Mouse (Mus musculus) hindbrain, postnatal 0 days (tissue): ENCODE measurements around the gene Gm4881. TPM values are rescaled to one million over a fixed set of nuclear protein-coding genes. Genes with fewer than 3 reads are reported as not detected.

Experiments
- ATAC-seq: fragments of 200-750 bp; cut with Nextera tagmentation; 2 replicates; pipeline ENCODE4 v1.8.0; 2017; ENCODE audit warnings: mild to moderate bottlenecking, moderate TSS enrichment, moderate library complexity
- DNase-seq: peaks from one replicate; pipeline ENCODE4 v3.0.0-alpha.2; 2015; ENCODE audit warnings: low spot score
- H3K27ac ChIP-seq: fragments of 300-500 bp; sonication (generic); 2 replicates; pipeline ENCODE4 v1.5.1; 2014; ENCODE audit warnings: mild to moderate bottlenecking
- H3K27me3 ChIP-seq: fragments of 300-500 bp; sonication (generic); 2 replicates; pipeline ENCODE4 v1.6.1; 2014; ENCODE audit warnings: low read length, mixed read lengths; ENCODE audit not compliant: insufficient read depth
- H3K36me3 ChIP-seq: fragments of 300-500 bp; sonication (generic); 2 replicates; pipeline ENCODE4 v1.6.1; 2014; ENCODE audit warnings: low read length, mixed read lengths; ENCODE audit not compliant: insufficient read depth
- H3K4me1 ChIP-seq: fragments of 300-500 bp; sonication (generic); 2 replicates; pipeline ENCODE4 v1.6.1; 2014; ENCODE audit warnings: antibody characterized with exemption, low read length, mixed read lengths; ENCODE audit not compliant: insufficient read depth
- H3K4me2 ChIP-seq: fragments of 300-500 bp; sonication (generic); 2 replicates; pipeline ENCODE4 v1.6.1; 2014; ENCODE audit warnings: low read depth, mild to moderate bottlenecking, low read length, moderate library complexity, mixed read lengths
- H3K4me3 ChIP-seq: fragments of 300-500 bp; sonication (generic); 2 replicates; pipeline ENCODE4 v1.5.1; 2014; ENCODE audit warnings: low read length
- H3K9ac ChIP-seq: fragments of 300-500 bp; sonication (generic); replicated peaks from 2 replicates; pipeline ENCODE4 v1.6.1; 2014; ENCODE audit warnings: mild to moderate bottlenecking, low read length, moderate library complexity, mixed read lengths
- H3K9me3 ChIP-seq: fragments of 300-500 bp; sonication (generic); 2 replicates; pipeline ENCODE4 v1.6.1; 2016; ENCODE audit warnings: low read length, mixed read lengths
- CTCF ChIP-seq: IDR thresholded peaks from 2 replicates; pipeline ENCODE4 v1.5.1; 2016; ENCODE audit warnings: antibody characterized with exemption, control low read depth, low read depth
- WGBS: fragments of 180-500 bp; shearing (Covaris S2); extraction: QIAGEN DNeasy Blood & Tissue Kit; methylation state at CpG from one replicate; pipeline ENCODE4 v1.1.7; 2014; 5-methylcytosine and 5-hydroxymethylcytosine counted together
- polyA plus RNA-seq: library from polyadenylated mRNA; unstranded; fragments of >200 nt; fragmentation: Nextera tagmentation; extraction: Ambion mirVana; gene quantifications from 2 replicates; pipeline ENCODE4 v1.2.1, GENCODE M21; 2015
- total RNA-seq: library from RNA; depleted of rRNA; stranded (reverse); fragments of >200 nt; gene quantifications from 2 replicates; pipeline ENCODE4 v1.2.3, GENCODE M21; 2014; rRNA removed

Gm4881 gene
- total RNA-seq (0.90 and 6.6 TPM in 2 replicates), polyA plus RNA-seq (2.4 TPM in 2 replicates)

DNA sequence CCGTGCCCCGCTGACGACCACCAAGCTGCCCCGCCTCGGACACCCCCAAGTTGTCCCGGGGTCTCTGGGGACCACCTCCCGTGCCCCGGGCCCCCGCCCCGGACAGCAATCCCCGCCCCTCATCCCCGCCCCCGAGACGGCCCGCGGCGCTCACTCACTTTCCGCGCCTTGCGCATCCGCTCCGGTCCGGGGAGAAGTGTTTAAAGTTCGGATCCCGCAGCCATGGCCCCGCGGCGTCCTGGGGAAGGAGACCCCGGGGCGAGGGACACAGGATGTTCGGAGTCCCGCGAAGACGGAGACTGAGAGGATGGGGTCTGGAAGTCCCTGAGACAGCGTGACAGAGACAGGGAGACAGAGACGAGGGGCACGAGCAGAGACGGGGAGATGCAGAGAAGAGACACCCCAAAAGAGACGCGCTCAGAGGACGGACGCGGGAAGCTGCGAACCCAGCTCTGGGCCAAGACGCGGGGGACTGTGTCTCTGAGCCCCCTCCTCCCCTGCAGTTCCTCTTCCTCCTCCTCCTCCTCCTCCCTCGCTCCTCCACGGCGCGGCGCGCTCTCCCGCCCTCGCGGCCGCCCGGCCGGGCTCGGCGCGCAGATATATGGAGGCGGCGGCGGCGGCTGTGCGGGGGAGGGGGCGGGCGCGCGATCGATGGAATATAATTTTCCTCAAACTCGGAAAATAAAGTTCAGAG, at the start of gene Gm4881:
Gene Gm4881, minus strand, starts transcription at position 238 of the 694 bp plus-strand sequence.
- no peaks in the 10 kb centered on the region for H3K36me3 ChIP-seq
- ATAC-seq = no peak
- peaks cover 74% of the 10 kb centered on the region for H3K27me3 ChIP-seq
- H3K4me1 ChIP-seq = no peaks in the 10 kb centered on the region
- under 1% methylated on average over 56 of the region's 72 CpGs for WGBS
- H3K9me3 ChIP-seq = no peaks in the 10 kb centered on the region
- H3K4me2 ChIP-seq = peak within 1 kb of the TSS; percentile 69
- TF ChIP-seq CTCF = no peak
- no peak for DNase-seq
- peak within 1 kb of the TSS; percentile 43 for H3K4me3 ChIP-seq
- no peak within 1 kb of the TSS for H3K9ac ChIP-seq
- H3K27ac ChIP-seq = no peak within 1 kb of the TSS

DNA sequence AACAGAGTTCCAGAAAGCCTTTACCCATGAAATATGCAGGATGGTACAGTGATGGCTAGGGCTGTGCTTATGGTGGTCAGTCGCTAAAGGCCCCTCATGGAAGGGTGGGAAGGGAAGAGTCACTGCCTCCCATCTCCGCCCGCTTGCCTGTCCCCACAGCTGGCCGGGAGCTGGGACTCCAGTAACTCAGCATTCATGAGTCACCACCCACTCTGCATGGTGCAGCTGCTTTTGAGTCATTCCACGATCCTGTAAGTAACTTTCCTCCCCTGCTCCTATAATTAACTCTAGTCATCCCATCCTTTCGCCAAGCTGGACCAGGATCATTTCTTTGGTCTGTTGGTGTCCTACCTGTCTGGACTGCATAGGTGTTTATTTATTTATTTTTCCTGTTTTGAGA, 48.8 kb upstream of the Gm4881 start:
- no peaks in the 10 kb centered on the region for H3K4me1 ChIP-seq
- no peak overlapping the region for H3K4me2 ChIP-seq
- no peak overlapping the region for H3K27ac ChIP-seq
- H3K9ac ChIP-seq = no peak overlapping the region
- peaks cover 72% of the 10 kb centered on the region for H3K36me3 ChIP-seq
- TF ChIP-seq CTCF = no peak
- no peaks in the 10 kb centered on the region for H3K9me3 ChIP-seq
- DNase-seq (no peak), ATAC-seq (no peak)
- no peak overlapping the region for H3K4me3 ChIP-seq
- WGBS = 78% methylated on average over 6 of the region's 6 CpGs
- H3K27me3 ChIP-seq = no peaks in the 10 kb centered on the region

DNA sequence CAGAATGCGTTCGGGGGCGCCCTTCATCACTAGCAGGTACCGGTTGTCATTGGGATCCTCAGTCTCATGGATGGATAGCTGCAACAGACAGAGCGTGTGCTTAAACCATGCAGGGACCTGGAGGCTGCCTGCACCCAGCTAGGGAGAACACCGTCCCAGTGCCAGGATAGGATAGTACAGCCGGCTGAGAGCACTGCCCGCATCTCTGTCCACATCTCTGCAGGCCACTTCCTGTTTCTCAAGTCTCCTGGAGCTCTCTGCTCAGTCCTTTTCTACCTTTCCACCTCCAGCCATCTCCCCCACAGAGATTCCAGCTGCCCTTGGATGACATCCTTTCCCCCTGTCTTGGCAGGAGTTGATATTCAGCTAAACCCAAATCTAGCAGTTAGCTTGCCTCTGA, 46.2 kb upstream of the Gm4881 start:
- WGBS = 81% methylated on average over 8 of the region's 8 CpGs
- DNase-seq (no peak), ATAC-seq (no peak)
- no peak overlapping the region for H3K4me2 ChIP-seq
- no peaks in the 10 kb centered on the region for H3K27me3 ChIP-seq
- H3K4me3 ChIP-seq = no peak overlapping the region
- H3K36me3 ChIP-seq = peaks cover 75% of the 10 kb centered on the region
- H3K4me1 ChIP-seq = no peaks in the 10 kb centered on the region
- no peak overlapping the region for H3K9ac ChIP-seq
- no peaks in the 10 kb centered on the region for H3K9me3 ChIP-seq
- TF ChIP-seq CTCF = no peak
- H3K27ac ChIP-seq = no peak overlapping the region

DNA sequence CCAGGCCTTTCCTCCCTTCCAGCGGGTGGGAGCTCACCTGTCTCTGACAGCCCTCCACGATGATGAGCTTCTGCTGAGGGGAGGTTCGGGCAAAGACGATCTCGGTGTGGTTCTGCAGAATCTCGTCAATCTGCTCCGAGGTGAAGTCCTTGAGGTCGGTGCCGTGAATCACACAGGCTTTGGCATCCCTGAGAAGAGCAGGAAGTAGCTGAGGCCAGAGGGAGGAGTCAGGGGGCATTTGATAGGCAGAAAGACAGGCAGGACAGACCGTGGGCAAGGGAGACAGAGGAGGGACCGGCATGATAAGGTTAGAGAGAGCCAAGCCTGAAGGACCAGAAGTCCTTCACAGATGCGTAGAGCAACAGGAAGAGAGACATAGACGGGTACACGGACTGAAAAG, 43.6 kb upstream of the Gm4881 start:
- Histone ChIP-seq H3K9me3 (no peaks in the 10 kb centered on the region), H3K27ac (no peak overlapping the region), H3K9ac (no peak overlapping the region), H3K4me2 (no peak overlapping the region), H3K36me3 (peaks cover 74% of the 10 kb centered on the region), H3K4me1 (no peaks in the 10 kb centered on the region), H3K27me3 (no peaks in the 10 kb centered on the region), H3K4me3 (no peak overlapping the region)
- DNase-seq (no peak), ATAC-seq (no peak)
- 85% methylated on average over 14 of the region's 14 CpGs for WGBS
- TF ChIP-seq CTCF = no peak

DNA sequence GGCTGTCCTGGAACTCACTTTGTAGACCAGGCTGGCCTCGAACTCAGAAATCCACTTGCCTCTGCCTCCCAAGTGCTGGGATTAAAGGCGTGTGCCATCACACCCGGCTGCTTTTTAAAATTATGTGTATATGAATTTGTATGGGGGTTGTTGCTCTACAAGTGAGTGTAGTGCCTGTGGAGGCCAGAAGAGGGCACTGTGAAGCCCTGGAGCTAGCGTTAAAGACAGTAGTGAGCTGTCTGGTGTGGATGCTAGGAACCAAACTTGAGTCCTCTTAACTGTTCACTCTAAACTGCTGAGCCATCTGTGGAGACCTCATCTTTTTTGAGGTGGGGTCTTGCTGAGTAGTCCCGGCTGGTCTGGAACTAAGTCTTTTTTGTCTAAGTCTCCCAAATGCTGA, 41.5 kb upstream of the Gm4881 start:
- 69% methylated on average over 5 of the region's 5 CpGs for WGBS
- no peak overlapping the region for H3K9ac ChIP-seq
- no peak overlapping the region for H3K27ac ChIP-seq
- DNase-seq (peak; percentile 38), ATAC-seq (no peak)
- peaks cover 68% of the 10 kb centered on the region for H3K36me3 ChIP-seq
- TF ChIP-seq CTCF = peak; percentile 56
- no peaks in the 10 kb centered on the region for H3K27me3 ChIP-seq
- H3K9me3 ChIP-seq = no peaks in the 10 kb centered on the region
- H3K4me3 ChIP-seq = no peak overlapping the region
- H3K4me1 ChIP-seq = no peaks in the 10 kb centered on the region
- H3K4me2 ChIP-seq = no peak overlapping the region

DNA sequence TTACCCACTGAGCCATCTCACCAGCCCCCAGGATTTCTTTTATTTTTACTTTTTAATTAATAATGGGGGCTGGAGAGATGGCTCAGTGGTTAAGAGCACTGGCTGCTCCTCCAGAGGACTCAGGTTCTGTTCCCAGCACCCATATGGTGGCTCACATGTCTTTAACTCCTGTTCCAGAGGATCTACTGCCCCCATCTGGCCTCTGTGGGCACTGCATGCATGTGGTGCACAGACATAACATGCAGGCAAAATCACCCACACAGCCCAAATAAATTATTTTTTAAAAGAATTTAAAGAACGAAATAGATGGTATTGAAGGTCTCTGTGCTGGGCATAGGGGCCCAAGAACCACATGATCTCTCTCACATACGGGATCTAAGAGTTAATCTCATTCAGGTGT, 40.0 kb upstream of the Gm4881 start:
- DNase-seq = no peak
- ATAC-seq = no peak
- no peaks in the 10 kb centered on the region for H3K27me3 ChIP-seq
- no peak overlapping the region for H3K9ac ChIP-seq
- H3K36me3 ChIP-seq = peaks cover 65% of the 10 kb centered on the region
- TF ChIP-seq CTCF = peak; percentile 36
- 91% methylated on average over 2 of the region's 2 CpGs for WGBS
- no peak overlapping the region for H3K27ac ChIP-seq
- no peak overlapping the region for H3K4me2 ChIP-seq
- no peak overlapping the region for H3K4me3 ChIP-seq
- no peaks in the 10 kb centered on the region for H3K9me3 ChIP-seq
- H3K4me1 ChIP-seq = no peaks in the 10 kb centered on the region

DNA sequence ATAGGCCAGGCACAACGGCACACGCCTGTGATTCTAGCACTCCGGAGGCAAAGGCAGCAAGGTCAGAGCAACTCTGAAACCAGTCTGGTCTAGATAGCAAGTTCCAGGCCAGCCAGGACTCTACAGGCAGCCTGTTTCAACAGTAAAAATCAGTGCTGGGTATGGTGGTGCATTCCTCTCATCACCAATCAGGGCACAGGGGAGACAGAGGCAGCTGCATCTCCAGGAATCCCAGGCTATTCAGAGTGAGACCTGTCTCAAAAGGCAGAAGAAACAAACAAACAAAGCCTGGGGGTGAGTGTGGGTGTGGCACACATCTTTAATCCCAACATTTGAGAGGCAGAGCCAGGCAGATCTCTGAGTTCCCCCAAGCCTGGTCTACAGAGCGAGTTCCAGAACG, 39.1 kb upstream of the Gm4881 start:
- DNase-seq (no peak), ATAC-seq (no peak)
- Histone ChIP-seq H3K36me3 (peaks cover 68% of the 10 kb centered on the region), H3K9ac (no peak overlapping the region), H3K27ac (no peak overlapping the region), H3K4me1 (no peaks in the 10 kb centered on the region), H3K27me3 (no peaks in the 10 kb centered on the region), H3K4me3 (no peak overlapping the region), H3K4me2 (no peak overlapping the region), H3K9me3 (no peaks in the 10 kb centered on the region)
- WGBS = 88% methylated on average over 5 of the region's 5 CpGs
- TF ChIP-seq CTCF = no peak
